Comparison of ENCODE assay signal across 24 mouse cellular contexts in the genomic region with DNA sequence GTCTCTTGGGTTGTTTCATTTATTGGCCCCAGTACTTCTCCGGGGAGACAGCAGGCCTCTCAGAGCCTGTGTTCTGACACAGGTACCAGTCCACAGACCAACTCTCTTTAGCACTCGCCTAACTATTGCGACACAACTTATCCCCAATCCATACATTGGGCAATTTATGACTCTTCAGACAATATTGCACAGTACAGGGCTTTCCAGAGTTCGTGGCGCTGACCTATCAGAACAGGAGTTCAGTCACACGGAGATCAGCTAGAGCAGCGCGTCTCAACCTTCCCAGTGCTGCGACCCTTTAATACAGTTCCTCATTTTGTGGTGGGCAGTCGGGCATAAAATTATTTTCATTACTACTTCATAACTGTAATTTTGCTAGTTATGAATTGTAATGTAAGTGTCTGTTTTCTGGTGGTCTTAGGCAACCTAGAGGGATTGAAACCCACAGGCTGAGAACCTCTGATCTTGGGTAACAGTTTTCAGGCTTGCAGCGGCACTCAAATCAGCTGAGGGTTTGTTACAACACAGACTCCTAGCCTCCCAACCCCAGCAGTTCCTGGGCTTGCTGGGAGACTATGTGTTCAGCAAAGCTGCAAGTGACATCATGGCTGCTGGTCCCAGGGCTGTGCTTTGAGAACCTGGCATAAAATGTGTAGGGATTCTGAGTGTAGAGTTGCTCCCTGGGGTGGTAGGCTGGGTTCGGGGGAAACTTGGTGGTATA. TPM values are rescaled to one million over a fixed set of nuclear protein-coding genes. Genes with fewer than 3 reads are reported as not detected.
A peak's percentile ranks its signal among the peaks of the same experiment; 100 is the strongest.
DNase-seq lines count a peak whose midpoint lies in the region; ATAC-seq and TF ChIP-seq lines count a peak whose summit lies in the region.
"Had no signal": no experiment of that assay in that cellular context is flagged by ENCODE, and none has a peak within 500 bp of the region (broad histone marks: within the 10 kb centered on the region; RNA-seq: fewer than 3 reads in every experiment).

No protein-coding gene starts in this region.

- no peak overlapping the region for H3K4me2 ChIP-seq in hindbrain, embryonic 16.5 days (ENCODE audit: low read length)
- H3K4me2 ChIP-seq in midbrain, embryonic 13.5 days (replicated peaks) = no peak overlapping the region
- no peak overlapping the region for H3K4me2 ChIP-seq in liver, embryonic 14.5 days (ENCODE audit: low read depth)
- H3K4me2 ChIP-seq: embryonic facial prominence, embryonic 13.5 days; forebrain, embryonic 13.5 days; heart, embryonic 11.5 days; lung, embryonic 15.5 days; neural tube, embryonic 12.5 days had no signal

- WGBS in hindbrain, embryonic 10.5 days = 94% methylated on average over 12 of the region's 12 CpGs
- WGBS in hindbrain, embryonic 16.5 days = 85% methylated on average over 12 of the region's 12 CpGs
- WGBS in midbrain, embryonic 10.5 days = 87% methylated on average over 12 of the region's 12 CpGs
- 87% methylated on average over 12 of the region's 12 CpGs for WGBS in midbrain, embryonic 13.5 days
- WGBS in liver, embryonic 14.5 days (ENCODE audit: insufficient replicate concordance) = 52% methylated on average over 12 of the region's 12 CpGs
- 94% methylated on average over 12 of the region's 12 CpGs for WGBS in heart, adult 2 months

- H3K27ac ChIP-seq in hindbrain, embryonic 10.5 days = peak overlapping the region; percentile 85; the same call in 1 of the 2 replicates
- no peak overlapping the region for H3K27ac ChIP-seq in hindbrain, embryonic 16.5 days (ENCODE audit: low read depth, low read length)
- H3K27ac ChIP-seq in midbrain, embryonic 10.5 days (replicated peaks) = peak overlapping the region; percentile 62
- H3K27ac ChIP-seq in midbrain, embryonic 13.5 days = no peak overlapping the region
- no peak overlapping the region for H3K27ac ChIP-seq in liver, embryonic 14.5 days
- H3K27ac ChIP-seq in heart, adult 2 months = no peak overlapping the region
- H3K27ac ChIP-seq: embryonic facial prominence, embryonic 13.5 days; forebrain, embryonic 13.5 days; gastrocnemius, adult 2 months; left cerebral cortex, adult 2 months; lung, embryonic 15.5 days; macrophage; neural tube, embryonic 12.5 days had no signal

- peaks cover 31% of the 10 kb centered on the region for H3K27me3 ChIP-seq in hindbrain, embryonic 10.5 days (ENCODE audit: insufficient read depth, poor library complexity, severe bottlenecking)
- H3K27me3 ChIP-seq in hindbrain, embryonic 16.5 days (replicated peaks; ENCODE audit: control insufficient read depth, insufficient read depth, low read length) = no peaks in the 10 kb centered on the region
- peaks cover 36% of the 10 kb centered on the region for H3K27me3 ChIP-seq in midbrain, embryonic 10.5 days (ENCODE audit: low read depth, poor library complexity, severe bottlenecking)
- H3K27me3 ChIP-seq in midbrain, embryonic 13.5 days = peaks cover 5% of the 10 kb centered on the region; the same call in 1 of the 2 replicates
- H3K27me3 ChIP-seq in liver, embryonic 14.5 days (ENCODE audit: control insufficient read depth, insufficient read depth, low read length) = no peaks in the 10 kb centered on the region
- H3K27me3 ChIP-seq in heart, adult 2 months (ENCODE audit: control insufficient read depth, insufficient read depth, low read length) = no peaks in the 10 kb centered on the region
- H3K27me3 ChIP-seq: lung, embryonic 15.5 days; neural tube, embryonic 12.5 days had no signal

- no peak overlapping the region for H3K4me3 ChIP-seq in hindbrain, embryonic 10.5 days
- H3K4me3 ChIP-seq in hindbrain, embryonic 16.5 days (ENCODE audit: low read length) = no peak overlapping the region
- H3K4me3 ChIP-seq in midbrain, embryonic 10.5 days = no peak overlapping the region
- H3K4me3 ChIP-seq in midbrain, embryonic 13.5 days (replicated peaks) = no peak overlapping the region
- H3K4me3 ChIP-seq in liver, embryonic 14.5 days (ENCODE audit: insufficient read depth in 1 of 2, low read depth in 2 of 2, low read length in 2 of 2) = no peak overlapping the region
- H3K4me3 ChIP-seq in heart, adult 2 months = no peak overlapping the region
- H3K4me3 ChIP-seq: embryonic facial prominence, embryonic 13.5 days; erythroblast, embryonic 14.5 days; forebrain, embryonic 13.5 days; gastrocnemius, adult 2 months; left cerebral cortex, adult 2 months; lung, embryonic 15.5 days; neural tube, embryonic 12.5 days had no signal

- H3K9ac ChIP-seq in hindbrain, embryonic 16.5 days (ENCODE audit: low read depth, low read length) = no peak overlapping the region
- H3K9ac ChIP-seq in midbrain, embryonic 13.5 days (replicated peaks) = no peak overlapping the region
- no peak overlapping the region for H3K9ac ChIP-seq in liver, embryonic 14.5 days (replicated peaks)
- no peak overlapping the region for H3K9ac ChIP-seq in heart, adult 2 months (ENCODE audit: low read depth, low read length)
- H3K9ac ChIP-seq: embryonic facial prominence, embryonic 13.5 days; forebrain, embryonic 13.5 days; lung, embryonic 15.5 days; neural tube, embryonic 12.5 days had no signal

- H3K36me3 ChIP-seq in hindbrain, embryonic 10.5 days = no peaks in the 10 kb centered on the region
- H3K36me3 ChIP-seq in hindbrain, embryonic 16.5 days (ENCODE audit: control insufficient read depth, insufficient read depth, low read length) = no peaks in the 10 kb centered on the region
- no peaks in the 10 kb centered on the region for H3K36me3 ChIP-seq in midbrain, embryonic 10.5 days
- H3K36me3 ChIP-seq in midbrain, embryonic 13.5 days = no peaks in the 10 kb centered on the region
- H3K36me3 ChIP-seq in liver, embryonic 14.5 days (replicated peaks; ENCODE audit: control insufficient read depth, insufficient read depth, low read depth) = no peaks in the 10 kb centered on the region
- H3K36me3 ChIP-seq in heart, adult 2 months (ENCODE audit: control insufficient read depth, insufficient read depth, low read length) = no peaks in the 10 kb centered on the region
- H3K36me3 ChIP-seq: embryonic facial prominence, embryonic 13.5 days; lung, embryonic 15.5 days; neural tube, embryonic 12.5 days had no signal

- TF ChIP-seq CTCF in liver, embryonic 14.5 days (IDR thresholded peaks at IDR 0.05; ENCODE audit: low read depth) = no peak
- TF ChIP-seq CTCF in heart, adult 2 months (IDR thresholded peaks at IDR 0.05) = no peak

- no peak for DNase-seq in hindbrain, embryonic 10.5 days (ENCODE audit: low spot score)
- no peak for DNase-seq in midbrain, embryonic 10.5 days (ENCODE audit: low spot score)
- peak in 1 of 3 experiments; percentile 22 for DNase-seq in liver, embryonic 14.5 days (ENCODE audit: low read depth in 3 of 3, low spot score in 3 of 3)
- DNase-seq in embryo, embryonic 9.5 days (ENCODE audit: extremely low spot score) = no peak
- no peak for DNase-seq in heart, adult 2 months
- no peak for DNase-seq in cerebellum, adult 11 months
- DNase-seq: cerebellum, adult 18-20 months; cerebellum, postnatal 14 days; gastrocnemius, adult 2 months; kidney, adult 9 months; kidney, postnatal 4 days; layer of hippocampus, adult 9-11 months; midbrain, embryonic 14.5 days; retina, postnatal 1 day had no signal

- ATAC-seq in hindbrain, embryonic 16.5 days = no peak
- ATAC-seq in midbrain, embryonic 13.5 days = no peak
- ATAC-seq in liver, embryonic 14.5 days (ENCODE audit: insufficient read depth) = peak; percentile 42; the same call in 1 of the 2 replicates
- ATAC-seq: forebrain, embryonic 13.5 days had no signal

- TF ChIP-seq EP300 in liver, embryonic 14.5 days (IDR thresholded peaks at IDR 0.05; ENCODE audit: low read depth) = no peak
- no peak for TF ChIP-seq EP300 in heart, adult 2 months (IDR thresholded peaks at IDR 0.05; ENCODE audit: insufficient read depth, low read depth, low read length)

- no peaks in the 10 kb centered on the region for H3K79me2 ChIP-seq in heart, adult 2 months (replicated peaks; ENCODE audit: control insufficient read depth, insufficient read depth, low read length)

- no peak for TF ChIP-seq POLR2A in heart, adult 2 months (IDR thresholded peaks at IDR 0.05; ENCODE audit: insufficient read depth, low read depth, low read length)

- H3K9me3 ChIP-seq in hindbrain, embryonic 10.5 days = no peaks in the 10 kb centered on the region
- H3K9me3 ChIP-seq in hindbrain, embryonic 16.5 days (ENCODE audit: control insufficient read depth, low read length) = no peaks in the 10 kb centered on the region
- no peaks in the 10 kb centered on the region for H3K9me3 ChIP-seq in midbrain, embryonic 10.5 days (replicated peaks)
- no peaks in the 10 kb centered on the region for H3K9me3 ChIP-seq in midbrain, embryonic 13.5 days
- H3K9me3 ChIP-seq in liver, embryonic 14.5 days (ENCODE audit: control insufficient read depth, low read length) = no peaks in the 10 kb centered on the region
- H3K9me3 ChIP-seq: embryonic facial prominence, embryonic 13.5 days; forebrain, embryonic 13.5 days; lung, embryonic 15.5 days; neural tube, embryonic 12.5 days had no signal

- intact Hi-C loops in heart, adult 2 months (cut with DNase I) = no loop called here

- peaks cover 52% of the 10 kb centered on the region for H3K4me1 ChIP-seq in hindbrain, embryonic 10.5 days (replicated peaks)
- H3K4me1 ChIP-seq in hindbrain, embryonic 16.5 days (ENCODE audit: control insufficient read depth, insufficient read depth, low read depth, low read length) = peaks cover 25% of the 10 kb centered on the region
- H3K4me1 ChIP-seq in midbrain, embryonic 10.5 days = peaks cover 53% of the 10 kb centered on the region
- peaks cover 35% of the 10 kb centered on the region for H3K4me1 ChIP-seq in midbrain, embryonic 13.5 days (replicated peaks)
- peaks cover 0 to 7% of the 10 kb centered on the region in 2 experiments; a peak in 1 of 4 replicates for H3K4me1 ChIP-seq in liver, embryonic 14.5 days (replicated peaks; ENCODE audit: control insufficient read depth in 2 of 2, insufficient read depth in 2 of 2, low read length in 1 of 2)
- H3K4me1 ChIP-seq in heart, adult 2 months (ENCODE audit: control insufficient read depth, insufficient read depth, low read length) = peaks cover 10% of the 10 kb centered on the region

RNA-seq across cellular contexts. Expression of a gene that starts 26.0 kb away (rescaled TPM):
- 39.5 and 47.8 TPM in 2 replicates for polyA plus RNA-seq in hindbrain, embryonic 10.5 days (2016; fragmentation: Nextera tagmentation; extraction: Ambion mirVana)
- polyA plus RNA-seq in hindbrain, embryonic 16.5 days (2015; fragmentation: Nextera tagmentation; extraction: Ambion mirVana) = 59.0 and 60.4 TPM in 2 replicates
- polyA plus RNA-seq in midbrain, embryonic 10.5 days (2016; fragmentation: Nextera tagmentation; extraction: Ambion mirVana) = 49.9 and 50.9 TPM in 2 replicates
- polyA plus RNA-seq in midbrain, embryonic 13.5 days (2015; fragmentation: Nextera tagmentation; extraction: Ambion mirVana) = 54.6 and 55.5 TPM in 2 replicates
- polyA plus RNA-seq in liver, embryonic 14.5 days (2012; rRNA removed) = 6.4 and 7.1 TPM in 2 replicates
- 5.0 and 5.1 TPM in 2 replicates for polyA plus RNA-seq in liver, embryonic 14.5 days (2014; fragmentation: Nextera tagmentation; extraction: Ambion mirVana)
- total RNA-seq in heart, adult 2 months (2021) = 10 to 100 TPM; 40.0 to 41.3 TPM
- polyA plus RNA-seq in heart, adult 2 months (2012; rRNA removed) = 33.3 and 48.8 TPM in 2 replicates
- polyA plus RNA-seq: erythroblast, embryonic 14.5 days had no signal

Comparison
In these comparisons a context has a peak if more than half of its experiments do, and no peak if none do; other contexts are left out.
1. H3K27ac ChIP-seq: peak in hindbrain, embryonic 10.5 days (single experiment) and midbrain, embryonic 10.5 days (single experiment); none in hindbrain, embryonic 16.5 days (single experiment), midbrain, embryonic 13.5 days (single experiment), liver, embryonic 14.5 days (single experiment) and heart, adult 2 months (single experiment).